Mouse (Mus musculus): ENCODE measurements around the gene Aebp2. TPM values are rescaled to one million over a fixed set of nuclear protein-coding genes. Genes with fewer than 3 reads are reported as not detected.

The Aebp2 gene
- polyA plus RNA-seq, 1 experiment from 2014 or later, result 3.5 TPM

GRCm38 (mm10) chr6:140642655-140643054, 20.2 kb downstream of the Aebp2 start:
- Histone ChIP-seq H3K36me3 (replicated peaks; ENCODE audit: insufficient read depth, low read length) (peaks cover 58% of the 10 kb centered on the region), H3K27ac (ENCODE audit: low read depth) (no peak overlapping the region), H3K9ac (replicated peaks) (no peak overlapping the region), H3K4me3 (ENCODE audit: low read depth, low read length) (no peak overlapping the region), H3K27me3 (ENCODE audit: insufficient read depth, low read length) (no peaks in the 10 kb centered on the region), H3K4me1 (ENCODE audit: insufficient read depth) (no peaks in the 10 kb centered on the region), H3K4me2 (ENCODE audit: low read depth, low read length) (no peak overlapping the region), H3K9me3 (ENCODE audit: low read length) (no peaks in the 10 kb centered on the region)
- no peak for DNase-seq
- TF ChIP-seq EP300 (IDR thresholded peaks at IDR 0.05; ENCODE audit: low read depth), result no peak
- TF ChIP-seq CTCF (IDR thresholded peaks at IDR 0.05; ENCODE audit: low read depth), result no peak
- 90% methylated on average over 12 of the region's 12 CpGs for WGBS (ENCODE audit: insufficient replicate concordance)
- no peak for ATAC-seq

DNA sequence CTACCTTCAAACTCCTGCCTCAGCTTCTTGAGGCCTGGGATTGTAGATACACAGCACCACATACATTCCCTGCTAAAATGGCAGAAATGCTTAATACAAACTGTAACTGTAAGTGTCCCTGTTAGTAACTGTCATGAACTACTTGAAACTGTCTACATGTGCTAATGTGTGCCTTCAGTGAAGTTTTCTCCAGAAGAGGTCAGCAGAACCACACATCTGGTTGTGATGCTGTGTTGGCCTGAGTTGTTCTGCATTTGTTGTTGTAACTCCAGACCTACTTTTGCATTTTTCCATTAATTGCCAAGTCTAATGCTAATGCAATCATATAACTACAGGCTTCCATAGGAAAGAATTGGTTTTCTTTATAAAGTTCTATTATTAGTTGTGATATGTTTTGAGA, 23.5 kb downstream of the Aebp2 start:
- peak; percentile 44 for TF ChIP-seq CTCF (IDR thresholded peaks at IDR 0.05; ENCODE audit: low read depth)
- TF ChIP-seq EP300 (IDR thresholded peaks at IDR 0.05; ENCODE audit: low read depth), result no peak

GRCm38 (mm10) chr6:140646892-140647291, 24.4 kb downstream of the Aebp2 start:
- DNase-seq (peak; percentile 33), ATAC-seq (peak; percentile 90)
- H3K36me3 ChIP-seq (replicated peaks; ENCODE audit: insufficient read depth, low read length), result peaks cover 40% of the 10 kb centered on the region

More for the DNA sequence above, 23.5 kb downstream of the Aebp2 start:
- Histone ChIP-seq H3K4me3 (ENCODE audit: low read depth, low read length) (no peak overlapping the region), H3K27ac (ENCODE audit: low read depth) (no peak overlapping the region), H3K4me2 (ENCODE audit: low read depth, low read length) (no peak overlapping the region), H3K9ac (replicated peaks) (no peak overlapping the region), H3K27me3 (ENCODE audit: insufficient read depth, low read length) (no peaks in the 10 kb centered on the region), H3K4me1 (ENCODE audit: insufficient read depth) (no peaks in the 10 kb centered on the region), H3K36me3 (replicated peaks; ENCODE audit: insufficient read depth, low read length) (peaks cover 44% of the 10 kb centered on the region), H3K9me3 (ENCODE audit: low read length) (no peaks in the 10 kb centered on the region)
- DNase-seq (no peak), ATAC-seq (no peak)

DNA sequence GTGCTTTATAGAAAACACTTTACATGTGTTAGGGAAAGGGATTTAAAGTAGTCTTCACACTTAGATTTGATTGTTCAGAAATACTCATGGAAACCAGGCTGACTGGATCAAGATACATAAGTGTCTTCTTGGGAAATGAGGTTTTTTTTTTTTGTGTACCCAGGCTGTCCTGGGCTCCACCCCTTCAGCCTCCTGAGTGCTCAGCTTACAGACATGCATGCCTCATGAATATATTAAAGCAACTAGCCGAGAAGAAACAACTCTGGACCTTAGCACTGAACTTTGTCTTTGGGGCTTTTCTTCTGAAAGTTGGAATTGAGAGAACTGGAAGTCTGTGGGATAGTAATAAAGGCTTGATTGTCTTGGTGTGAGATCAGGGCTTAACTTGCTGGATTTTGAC, 27.3 kb downstream of the Aebp2 start:
- H3K4me2 ChIP-seq (ENCODE audit: low read depth, low read length), result no peak overlapping the region
- WGBS (ENCODE audit: insufficient replicate concordance), result 65% methylated on average over 1 of the region's 1 CpGs
- no peak for TF ChIP-seq CTCF (IDR thresholded peaks at IDR 0.05; ENCODE audit: low read depth)
- no peak for TF ChIP-seq EP300 (IDR thresholded peaks at IDR 0.05; ENCODE audit: low read depth)
- peaks cover 41% of the 10 kb centered on the region for H3K36me3 ChIP-seq (replicated peaks; ENCODE audit: insufficient read depth, low read length)
- DNase-seq (no peak), ATAC-seq (no peak)
- no peaks in the 10 kb centered on the region for H3K4me1 ChIP-seq (ENCODE audit: insufficient read depth)
- no peaks in the 10 kb centered on the region for H3K27me3 ChIP-seq (ENCODE audit: insufficient read depth, low read length)
- no peak overlapping the region for H3K4me3 ChIP-seq (ENCODE audit: low read depth, low read length)
- H3K9ac ChIP-seq (replicated peaks), result no peak overlapping the region
- H3K9me3 ChIP-seq (ENCODE audit: low read length), result no peaks in the 10 kb centered on the region
- no peak overlapping the region for H3K27ac ChIP-seq (ENCODE audit: low read depth)

More at GRCm38 (mm10) chr6:140646892-140647291, 24.4 kb downstream of the Aebp2 start:
- TF ChIP-seq CTCF (IDR thresholded peaks at IDR 0.05; ENCODE audit: low read depth), result no peak
- TF ChIP-seq EP300 (IDR thresholded peaks at IDR 0.05; ENCODE audit: low read depth), result no peak
- H3K9me3 ChIP-seq (ENCODE audit: low read length), result no peaks in the 10 kb centered on the region
- no peak overlapping the region for H3K4me3 ChIP-seq (ENCODE audit: low read depth, low read length)
- no peak overlapping the region for H3K4me2 ChIP-seq (ENCODE audit: low read depth, low read length)
- H3K9ac ChIP-seq (replicated peaks), result no peak overlapping the region
- WGBS (ENCODE audit: insufficient replicate concordance), result 64% methylated on average over 6 of the region's 6 CpGs
- H3K4me1 ChIP-seq (ENCODE audit: insufficient read depth), result no peaks in the 10 kb centered on the region
- no peaks in the 10 kb centered on the region for H3K27me3 ChIP-seq (ENCODE audit: insufficient read depth, low read length)
- no peak overlapping the region for H3K27ac ChIP-seq (ENCODE audit: low read depth)

DNA sequence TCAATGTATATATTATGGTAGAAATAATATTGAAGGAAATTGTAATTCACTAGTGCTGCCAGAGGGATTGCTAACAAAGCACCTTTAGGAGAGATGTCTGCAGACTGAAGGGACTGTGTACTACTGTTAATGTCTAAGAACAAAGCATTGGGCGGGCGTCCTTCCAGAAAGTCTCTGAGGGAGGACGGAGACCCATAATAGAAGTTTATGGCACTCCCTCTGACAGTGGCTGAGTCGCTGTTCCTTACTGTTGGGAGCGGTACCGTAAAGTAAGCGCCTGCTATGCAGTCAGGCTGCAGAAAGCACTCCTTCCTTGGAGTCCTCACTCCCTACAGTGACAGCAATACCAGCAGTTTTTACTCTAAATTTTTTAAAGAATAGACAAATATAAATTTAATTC, 29.5 kb downstream of the Aebp2 start:
- H3K4me3 ChIP-seq (ENCODE audit: low read depth, low read length), result no peak overlapping the region
- H3K9me3 ChIP-seq (ENCODE audit: low read length), result no peaks in the 10 kb centered on the region
- WGBS (ENCODE audit: insufficient replicate concordance), result 89% methylated on average over 7 of the region's 7 CpGs
- H3K4me1 ChIP-seq (ENCODE audit: insufficient read depth), result no peaks in the 10 kb centered on the region
- TF ChIP-seq CTCF (IDR thresholded peaks at IDR 0.05; ENCODE audit: low read depth) (no peak), EP300 (IDR thresholded peaks at IDR 0.05; ENCODE audit: low read depth) (no peak)
- ATAC-seq, result no peak
- no peak overlapping the region for H3K4me2 ChIP-seq (ENCODE audit: low read depth, low read length)
- no peak overlapping the region for H3K9ac ChIP-seq (replicated peaks)
- no peak overlapping the region for H3K27ac ChIP-seq (ENCODE audit: low read depth)
- no peaks in the 10 kb centered on the region for H3K27me3 ChIP-seq (ENCODE audit: insufficient read depth, low read length)
- DNase-seq, result no peak
- H3K36me3 ChIP-seq (replicated peaks; ENCODE audit: insufficient read depth, low read length), result peaks cover 34% of the 10 kb centered on the region

DNA sequence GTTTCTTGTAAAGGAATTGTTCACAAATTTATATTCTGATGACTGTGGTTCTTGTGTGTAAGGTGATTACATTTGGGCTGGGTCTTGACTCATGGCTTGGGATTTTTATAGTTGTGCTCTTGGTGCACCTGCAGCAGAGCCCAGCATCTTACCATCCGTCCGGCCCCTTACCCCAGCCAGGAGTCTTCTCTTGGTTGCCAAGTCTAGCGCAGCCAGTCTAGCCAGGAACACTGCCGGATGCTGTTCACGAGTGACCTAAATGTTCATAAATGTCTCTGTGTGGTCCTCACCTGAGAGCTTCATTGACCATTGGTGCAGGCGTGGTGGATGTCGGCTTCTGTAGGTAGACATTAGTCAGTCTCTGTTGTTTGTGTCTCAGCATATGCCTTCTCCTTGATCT, 33.0 kb downstream of the Aebp2 start:
- no peak for TF ChIP-seq CTCF (IDR thresholded peaks at IDR 0.05; ENCODE audit: low read depth)
- no peak overlapping the region for H3K4me2 ChIP-seq (ENCODE audit: low read depth, low read length)
- WGBS (ENCODE audit: insufficient replicate concordance), result 87% methylated on average over 7 of the region's 7 CpGs

GRCm38 (mm10) chr6:140656991-140657390, 34.5 kb downstream of the Aebp2 start:
- DNase-seq (no peak), ATAC-seq (no peak)
- Histone ChIP-seq H3K9me3 (ENCODE audit: low read length) (no peaks in the 10 kb centered on the region), H3K4me2 (ENCODE audit: low read depth, low read length) (no peak overlapping the region), H3K9ac (replicated peaks) (no peak overlapping the region), H3K4me1 (ENCODE audit: insufficient read depth) (peaks cover 11% of the 10 kb centered on the region), H3K27ac (ENCODE audit: low read depth) (no peak overlapping the region), H3K36me3 (replicated peaks; ENCODE audit: insufficient read depth, low read length) (peaks cover 14% of the 10 kb centered on the region), H3K27me3 (ENCODE audit: insufficient read depth, low read length) (no peaks in the 10 kb centered on the region), H3K4me3 (ENCODE audit: low read depth, low read length) (no peak overlapping the region)
- WGBS (ENCODE audit: insufficient replicate concordance), result 89% methylated on average over 3 of the region's 3 CpGs
- TF ChIP-seq CTCF (IDR thresholded peaks at IDR 0.05; ENCODE audit: low read depth), result no peak
- TF ChIP-seq EP300 (IDR thresholded peaks at IDR 0.05; ENCODE audit: low read depth), result no peak

More for the DNA sequence above, 33.0 kb downstream of the Aebp2 start:
- H3K27ac ChIP-seq (ENCODE audit: low read depth), result no peak overlapping the region
- DNase-seq (no peak), ATAC-seq (no peak)
- peaks cover 17% of the 10 kb centered on the region for H3K36me3 ChIP-seq (replicated peaks; ENCODE audit: insufficient read depth, low read length)
- peaks cover 4% of the 10 kb centered on the region for H3K4me1 ChIP-seq (ENCODE audit: insufficient read depth)
- H3K9ac ChIP-seq (replicated peaks), result no peak overlapping the region
- H3K4me3 ChIP-seq (ENCODE audit: low read depth, low read length), result no peak overlapping the region
- H3K9me3 ChIP-seq (ENCODE audit: low read length), result no peaks in the 10 kb centered on the region
- no peaks in the 10 kb centered on the region for H3K27me3 ChIP-seq (ENCODE audit: insufficient read depth, low read length)
